Mouse (Mus musculus): ENCODE measurements around the gene Dnmt3l.
"Not testable (repeated sequence)": the region's sequence is repeated elsewhere in the genome, so short reads cannot be mapped to it uniquely, and the experiment has no call there.

Dnmt3l gene

GRCm38 (mm10) chr10:78084073-78084472 is 42.3 kb downstream of the Dnmt3l start:
- DNase-seq (ENCODE audit: low spot score) = no peak

GRCm38 (mm10) chr10:78085711-78086110 is 44.0 kb downstream of the Dnmt3l start:
- no peak for DNase-seq (ENCODE audit: low spot score)

- DNase-seq (ENCODE audit: low spot score) = no peak
These were observed 44.8 kb downstream of the Dnmt3l start for GRCm38 (mm10) chr10:78086444-78087061.

DNA sequence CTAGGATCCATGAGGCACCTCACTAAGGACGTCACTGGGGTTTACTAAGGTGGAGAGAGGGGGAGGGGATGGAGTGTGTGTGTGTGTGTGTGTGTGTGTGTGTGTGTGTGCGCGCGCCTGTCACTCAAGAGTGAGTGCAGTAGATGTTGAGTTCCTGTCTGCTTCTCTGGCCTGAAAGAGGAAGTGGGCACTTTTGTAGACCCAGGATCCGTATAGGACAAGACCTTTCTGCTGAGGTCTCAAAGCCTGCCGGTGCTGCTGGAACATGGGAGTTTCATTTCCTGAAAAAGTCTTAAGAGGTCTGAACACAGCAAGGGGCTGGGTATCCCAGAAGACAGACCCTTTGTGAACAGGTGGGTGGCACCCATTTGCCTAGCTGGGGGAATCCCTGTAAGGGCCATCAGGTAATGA is 45.4 kb downstream of the Dnmt3l start:
- no peak for DNase-seq (ENCODE audit: low spot score)

GRCm38 (mm10) chr10:78090246-78090645 is 48.5 kb downstream of the Dnmt3l start:
- no peak for DNase-seq (ENCODE audit: low spot score)

DNA sequence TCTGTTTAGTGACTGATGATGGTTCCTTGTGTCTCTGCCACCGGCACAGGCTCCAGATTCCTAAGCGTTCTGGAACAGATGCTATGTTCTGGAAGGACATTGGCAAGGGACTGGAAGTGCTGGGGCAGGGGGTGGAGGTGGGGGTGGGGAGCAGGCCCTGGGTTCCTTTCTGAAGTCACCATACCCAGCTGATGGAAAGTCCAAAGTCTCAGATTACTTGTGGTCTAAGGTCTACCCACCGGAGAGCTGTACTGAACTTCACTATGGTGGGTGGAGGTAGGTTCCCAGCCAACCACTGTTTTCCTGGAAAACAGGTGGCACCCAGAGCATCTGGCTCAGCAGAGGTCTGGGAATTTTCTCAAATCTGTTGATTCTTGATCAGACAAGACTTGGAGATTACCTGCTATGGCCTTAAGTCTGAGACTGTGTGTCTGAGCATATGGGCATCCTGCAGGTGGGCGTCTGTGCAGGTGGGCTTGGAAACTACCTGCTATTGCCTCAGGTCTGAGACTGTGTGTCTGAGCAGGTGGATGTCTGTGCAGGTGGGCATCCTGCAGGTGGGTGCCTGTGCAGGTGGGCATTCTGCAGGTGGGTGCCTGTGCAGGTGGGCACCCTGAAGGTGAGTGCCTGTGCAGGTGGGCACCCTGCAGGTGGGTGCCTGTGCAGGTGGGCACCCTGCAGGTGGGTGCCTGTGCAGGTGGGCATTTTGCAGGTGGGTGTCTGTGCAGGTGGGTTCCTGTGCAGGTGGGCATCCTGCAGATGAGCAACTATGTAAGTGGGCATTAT is 49.2 kb downstream of the Dnmt3l start:
- DNase-seq (ENCODE audit: low spot score) = no peak

DNA sequence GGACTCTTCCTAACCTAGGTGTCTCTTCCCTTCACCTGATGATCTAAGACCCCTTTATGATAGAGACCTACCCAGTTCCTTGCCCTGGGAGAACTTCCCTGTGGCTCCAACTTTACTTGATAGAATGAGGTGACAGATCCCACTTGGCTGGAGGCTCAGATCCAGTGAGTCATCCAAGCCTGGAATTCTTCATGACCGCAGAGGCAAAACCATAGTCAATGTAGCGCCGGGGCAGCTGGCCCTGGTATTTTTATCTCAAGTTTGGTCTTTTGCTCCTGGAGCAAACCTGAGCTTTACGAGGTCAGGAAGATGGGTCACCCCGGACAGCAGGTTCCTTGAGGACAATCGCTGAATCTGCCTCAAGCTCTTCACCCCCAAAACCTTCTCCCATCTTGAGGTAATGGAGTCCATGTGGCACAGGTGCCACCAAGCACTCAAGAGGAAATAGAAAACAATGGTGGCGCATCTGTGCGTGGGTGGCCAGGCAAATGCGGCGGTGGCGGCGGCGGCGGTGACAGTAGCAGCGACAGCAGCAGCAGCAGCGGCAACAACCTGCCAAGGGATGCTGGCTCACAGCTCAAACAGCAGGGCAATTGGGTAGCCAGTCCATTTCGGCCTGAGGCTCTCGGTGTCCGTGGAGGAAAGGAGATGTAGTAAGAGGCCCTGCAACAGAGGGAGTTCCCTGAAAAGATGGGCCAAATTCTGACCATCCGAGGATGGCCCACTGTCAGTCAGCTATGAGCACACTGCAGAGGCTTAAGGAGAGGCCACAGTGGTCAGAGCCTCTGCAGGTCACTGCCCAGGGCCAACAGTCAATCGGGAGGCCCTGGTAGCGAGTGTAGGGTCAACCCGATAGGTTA is 50.3 kb downstream of the Dnmt3l start:
- DNase-seq (ENCODE audit: low spot score) = no peak

GRCm38 (mm10) chr10:78092725-78093029 is 50.9 kb downstream of the Dnmt3l start:
- DNase-seq (ENCODE audit: low spot score) = no peak

DNA sequence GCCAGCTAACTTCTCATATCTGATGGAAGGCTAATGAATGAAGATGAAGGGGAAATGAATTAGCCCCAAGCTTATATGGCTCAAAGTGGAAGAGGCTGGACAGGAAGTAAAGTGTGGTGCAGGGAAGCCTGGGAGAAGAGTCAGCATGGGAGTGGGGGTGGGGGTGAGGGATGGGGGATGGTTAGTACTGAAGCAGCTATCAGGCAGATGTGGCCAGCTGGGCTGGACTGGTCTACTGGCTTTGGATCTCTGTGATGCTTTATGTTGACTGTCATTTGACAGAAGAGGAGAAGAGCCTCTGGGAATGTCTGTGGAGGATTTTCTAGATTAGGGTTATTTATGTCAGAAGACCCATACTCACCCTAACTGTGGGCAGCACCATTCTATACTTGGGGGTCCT is 53.5 kb downstream of the Dnmt3l start:
- no peak for DNase-seq (ENCODE audit: low spot score)

DNA sequence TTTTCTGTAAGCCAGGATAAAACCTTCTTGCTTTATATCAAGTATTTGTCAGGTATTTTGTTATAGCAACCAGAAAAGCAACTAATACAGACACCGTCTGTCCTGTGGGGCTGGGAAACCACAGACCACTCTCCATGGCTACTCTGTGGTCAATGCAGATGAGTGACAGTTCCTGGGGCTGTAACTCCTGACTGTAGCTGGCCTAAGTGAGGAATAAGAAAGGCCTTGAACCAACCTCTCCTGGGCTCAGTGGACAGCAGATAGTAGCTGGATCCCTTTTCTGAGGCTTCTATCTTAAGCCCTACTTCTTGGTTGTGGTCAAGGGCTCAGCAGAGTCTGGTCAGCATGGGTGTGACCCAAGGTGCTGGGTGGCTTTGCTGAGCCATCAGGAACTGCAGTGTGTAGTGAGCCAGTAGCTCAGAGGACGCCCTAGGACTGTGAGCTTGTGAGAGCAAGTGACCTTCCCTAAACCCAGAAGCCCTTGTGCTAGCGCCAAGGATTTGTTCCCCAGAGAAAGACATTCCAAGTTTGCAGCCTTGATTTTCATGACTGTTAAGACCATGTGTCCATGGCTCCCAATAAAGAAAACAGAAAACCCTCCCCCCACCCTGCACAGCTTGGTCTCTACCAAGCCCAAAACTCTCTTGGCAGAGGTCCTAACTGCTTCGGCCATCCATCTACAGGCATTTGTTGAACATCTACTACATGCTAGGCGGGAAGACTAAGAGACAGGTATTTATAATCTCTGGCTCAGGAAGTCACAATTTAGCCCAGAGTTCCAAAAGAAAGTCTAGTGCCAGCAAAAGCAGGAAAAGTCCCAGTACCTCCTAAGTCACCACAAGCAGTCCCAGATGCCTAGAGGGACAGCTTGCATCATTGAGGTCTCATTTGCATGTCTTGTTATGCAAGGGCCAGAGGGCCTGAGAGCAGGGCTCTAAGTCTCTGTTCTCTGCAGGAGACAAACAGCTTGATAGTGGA is 54.5 kb downstream of the Dnmt3l start:
- no peak for DNase-seq (ENCODE audit: low spot score)

- DNase-seq (ENCODE audit: low spot score) = not testable (repeated sequence)
These were observed 58.1 kb downstream of the Dnmt3l start for GRCm38 (mm10) chr10:78099860-78100259.

- DNase-seq (ENCODE audit: low spot score) = no peak
These were observed 59.4 kb downstream of the Dnmt3l start for GRCm38 (mm10) chr10:78100989-78101780.

- DNase-seq (ENCODE audit: low spot score) = no peak
These were observed 63.1 kb downstream of the Dnmt3l start for GRCm38 (mm10) chr10:78104555-78105490.

GRCm38 (mm10) chr10:78105548-78105947 is 63.8 kb downstream of the Dnmt3l start:
- no peak for DNase-seq (ENCODE audit: low spot score)

All from c-Kit-positive CD71-positive TER-119-positive erythroid progenitor cells, embryonic 14.5 days (primary cell).